27 mouse cellular contexts compared by ENCODE assay signal in genomic region chr9:108633846-108634245, GRCm38 (mm10).
"Had no signal": no experiment of that assay in that cellular context is flagged by ENCODE, and none has a peak within 500 bp of the region (broad histone marks: within the 10 kb centered on the region; RNA-seq: fewer than 3 reads in every experiment).

No protein-coding gene starts in this region.

- ATAC-seq: forebrain, embryonic 13.5 days; forebrain, embryonic 14.5 days; forebrain, embryonic 15.5 days; forebrain, embryonic 16.5 days; forebrain, postnatal 0 days had no signal

- H3K27me3 ChIP-seq: embryonic facial prominence, embryonic 12.5 days; embryonic facial prominence, embryonic 13.5 days; embryonic facial prominence, embryonic 15.5 days; forebrain, embryonic 12.5 days; forebrain, embryonic 13.5 days; forebrain, embryonic 15.5 days had no signal

- DNase-seq: cerebellum, adult 8-10 months; cerebellum, adult 9-10 months; cerebellum, adult 9-11 months; cerebellum, postnatal 10 days; cerebellum, postnatal 14 days; cerebellum, postnatal 25 days; cerebellum, postnatal 36 days; embryo, embryonic 11 days; forebrain, postnatal 0 days; gastrocnemius, adult 2 months; gastrocnemius, postnatal 10 days; gastrocnemius, postnatal 14 days; gastrocnemius, postnatal 25 days; gastrocnemius, postnatal 36 days; heart, adult 11 months; heart, adult 18-20 months had no signal

- H3K4me1 ChIP-seq: embryonic facial prominence, embryonic 10.5 days; embryonic facial prominence, embryonic 12.5 days; embryonic facial prominence, embryonic 13.5 days; embryonic facial prominence, embryonic 15.5 days; forebrain, embryonic 10.5 days; forebrain, embryonic 12.5 days; forebrain, embryonic 13.5 days; forebrain, embryonic 15.5 days had no signal

- H3K9me3 ChIP-seq: embryonic facial prominence, embryonic 10.5 days; embryonic facial prominence, embryonic 12.5 days; embryonic facial prominence, embryonic 13.5 days; embryonic facial prominence, embryonic 15.5 days; forebrain, embryonic 10.5 days; forebrain, embryonic 12.5 days; forebrain, embryonic 13.5 days; forebrain, embryonic 15.5 days had no signal

- H3K4me3 ChIP-seq: embryonic facial prominence, embryonic 10.5 days; embryonic facial prominence, embryonic 12.5 days; embryonic facial prominence, embryonic 13.5 days; embryonic facial prominence, embryonic 15.5 days; erythroblast, embryonic 14.5 days; forebrain, embryonic 10.5 days; forebrain, embryonic 12.5 days; forebrain, embryonic 13.5 days; forebrain, embryonic 15.5 days; gastrocnemius, adult 2 months had no signal

- H3K4me2 ChIP-seq: embryonic facial prominence, embryonic 12.5 days; embryonic facial prominence, embryonic 13.5 days; embryonic facial prominence, embryonic 15.5 days; forebrain, embryonic 12.5 days; forebrain, embryonic 13.5 days; forebrain, embryonic 15.5 days had no signal

- H3K9ac ChIP-seq: embryonic facial prominence, embryonic 12.5 days; embryonic facial prominence, embryonic 13.5 days; embryonic facial prominence, embryonic 15.5 days; forebrain, embryonic 12.5 days; forebrain, embryonic 13.5 days; forebrain, embryonic 15.5 days; forebrain, postnatal 0 days had no signal

- H3K36me3 ChIP-seq: forebrain, embryonic 12.5 days had no signal

- H3K27ac ChIP-seq: embryonic facial prominence, embryonic 10.5 days; embryonic facial prominence, embryonic 12.5 days; embryonic facial prominence, embryonic 13.5 days; embryonic facial prominence, embryonic 15.5 days; forebrain, embryonic 10.5 days; forebrain, embryonic 12.5 days; forebrain, embryonic 13.5 days; forebrain, embryonic 15.5 days; gastrocnemius, adult 2 months had no signal
